Comparison of ENCODE assay signal across 8 mouse cellular contexts in genomic region chr14:45329018-45329588, GRCm38 (mm10). TPM values are rescaled to one million over a fixed set of nuclear protein-coding genes. Genes with fewer than 3 reads are reported as not detected.
DNase-seq lines count a peak whose midpoint lies in the region; ATAC-seq and TF ChIP-seq lines count a peak whose summit lies in the region.

No protein-coding gene starts in this region.

- peaks cover 38% of the 10 kb centered on the region for H3K79me3 ChIP-seq in C2C12 (ENCODE audit: low read depth)

- peaks cover 14% of the 10 kb centered on the region for H3K4me1 ChIP-seq in forebrain, embryonic 10.5 days
- peaks cover 36% of the 10 kb centered on the region for H3K4me1 ChIP-seq in liver, embryonic 13.5 days (replicated peaks)

- no peak for DNase-seq in frontal cortex, adult 2 months (ENCODE audit: extremely low spot score in 1 of 2, low spot score in 1 of 2)
- DNase-seq in forebrain, embryonic 10.5 days (ENCODE audit: extremely low spot score, low spot score): no peak
- peak; percentile 33 for DNase-seq in liver, embryonic 13.5 days
- DNase-seq in urinary bladder, postnatal 14 days (ENCODE audit: low spot score): no peak
- DNase-seq in left cerebral cortex, adult 8-10 months (ENCODE audit: low spot score in 2 of 2): no peak
- DNase-seq in cerebellum, adult 8-10 months: no peak

- peaks cover 29% of the 10 kb centered on the region for H3K36me3 ChIP-seq in C2C12 (ENCODE audit: control insufficient read depth, insufficient read depth)
- H3K36me3 ChIP-seq in forebrain, embryonic 10.5 days (replicated peaks): peaks cover 32% of the 10 kb centered on the region
- peaks cover 29% of the 10 kb centered on the region for H3K36me3 ChIP-seq in liver, embryonic 13.5 days

- peak overlapping the region; percentile 64 for H3K9ac ChIP-seq in liver, embryonic 13.5 days

- peak overlapping the region; percentile 72 for H3K4me2 ChIP-seq in liver, embryonic 13.5 days

- no peaks in the 10 kb centered on the region for H3K9me3 ChIP-seq in forebrain, embryonic 10.5 days
- H3K9me3 ChIP-seq in liver, embryonic 13.5 days (replicated peaks): no peaks in the 10 kb centered on the region

- peak overlapping the region; percentile 97 for H3K27ac ChIP-seq in forebrain, embryonic 10.5 days
- peak overlapping the region; percentile 73 for H3K27ac ChIP-seq in liver, embryonic 13.5 days

- H3K27me3 ChIP-seq in C2C12 (ENCODE audit: control insufficient read depth, insufficient read depth, insufficient read length): no peaks in the 10 kb centered on the region
- no peaks in the 10 kb centered on the region for H3K27me3 ChIP-seq in forebrain, embryonic 10.5 days (ENCODE audit: poor library complexity, severe bottlenecking)
- H3K27me3 ChIP-seq in liver, embryonic 13.5 days: no peaks in the 10 kb centered on the region

- H3K4me3 ChIP-seq in C2C12 (ENCODE audit: insufficient read depth, poor library complexity, severe bottlenecking): peak overlapping the region; percentile 85
- H3K4me3 ChIP-seq in forebrain, embryonic 10.5 days: peak overlapping the region; percentile 94
- peak overlapping the region; percentile 94 for H3K4me3 ChIP-seq in liver, embryonic 13.5 days (replicated peaks)

- ATAC-seq in frontal cortex, adult (ENCODE audit: low TSS enrichment): peak; percentile 5; the same call in 1 of the 2 replicates
- no peak for ATAC-seq in liver, embryonic 13.5 days (ENCODE audit: low read depth)

- WGBS in forebrain, embryonic 10.5 days: 15% methylated on average over 8 of the region's 8 CpGs
- 17% methylated on average over 8 of the region's 8 CpGs for WGBS in liver, embryonic 13.5 days (ENCODE audit: insufficient replicate concordance)

- no peak overlapping the region for H3ac ChIP-seq in C2C12 (ENCODE audit: control insufficient read depth, insufficient read length, low read depth)

- no peak for TF ChIP-seq CTCF in C2C12 (IDR thresholded peaks at IDR 0.05; ENCODE audit: control insufficient read depth, insufficient read depth, insufficient read length)

- peaks cover 46% of the 10 kb centered on the region for H3K79me2 ChIP-seq in C2C12 (ENCODE audit: control insufficient read depth, insufficient read depth)

TF ChIP-seq in C2C12, 6 proteins besides CTCF, POLR2A, EP300 and RAD21:
- no peak for TF ChIP-seq CEBPB (IDR thresholded peaks at IDR 0.05; ENCODE audit: low read depth)
- TF ChIP-seq USF1 (IDR thresholded peaks at IDR 0.05; ENCODE audit: low read depth): no peak
- TF ChIP-seq MYOD1 (IDR thresholded peaks at IDR 0.05; ENCODE audit: control insufficient read depth, insufficient read length, low read depth): no peak
- TF ChIP-seq MYOG (IDR thresholded peaks at IDR 0.05; ENCODE audit: control insufficient read depth, extremely low read depth, insufficient read length): no peak
- no peak for TF ChIP-seq MAX (IDR thresholded peaks at IDR 0.05)
- no peak for TF ChIP-seq FOSL1 (IDR thresholded peaks at IDR 0.05; ENCODE audit: insufficient read depth, low read length, poor library complexity, severe bottlenecking)

RNA-seq across cellular contexts. Expression of gene Psmc6, which starts 0.5 kb away (rescaled TPM):
- 89.6 and 96.8 TPM in 2 replicates for polyA plus RNA-seq in frontal cortex, adult 2 months (2012; rRNA removed)
- polyA plus RNA-seq in C2C12 (2012; fragmentation: generic; extraction: Trizol): 47.5 TPM
- polyA plus RNA-seq in forebrain, embryonic 10.5 days (2016; fragmentation: Nextera tagmentation; extraction: Ambion mirVana): 211 and 220 TPM in 2 replicates
- 112 and 143 TPM in 2 replicates for polyA plus RNA-seq in liver, embryonic 13.5 days (2015; fragmentation: Nextera tagmentation; extraction: Ambion mirVana)
- 100 to 1,000 TPM in 2 of 4 experiments, 10 to 100 TPM in 2; 94.9 to 116 (median 98.8) TPM for total RNA-seq in left cerebral cortex, adult 8-10 months (2022)

RNA-seq across cellular contexts. Expression of gene Ero1l, which starts 10.5 kb away (rescaled TPM):
- 28.8 and 30.0 TPM in 2 replicates for polyA plus RNA-seq in frontal cortex, adult 2 months (2012; rRNA removed)
- polyA plus RNA-seq in C2C12 (2012; fragmentation: generic; extraction: Trizol): 9.0 TPM
- polyA plus RNA-seq in forebrain, embryonic 10.5 days (2016; fragmentation: Nextera tagmentation; extraction: Ambion mirVana): 32.0 and 37.1 TPM in 2 replicates
- 35.0 and 46.9 TPM in 2 replicates for polyA plus RNA-seq in liver, embryonic 13.5 days (2015; fragmentation: Nextera tagmentation; extraction: Ambion mirVana)
- 10 to 100 TPM; 36.7 to 51.6 (median 40.7) TPM for total RNA-seq in left cerebral cortex, adult 8-10 months (2022)

RNA-seq across cellular contexts. Expression of gene Styx, which starts 21.8 kb away (rescaled TPM):
- 15.6 and 17.5 TPM in 2 replicates for polyA plus RNA-seq in frontal cortex, adult 2 months (2012; rRNA removed)
- 6.7 TPM for polyA plus RNA-seq in C2C12 (2012; fragmentation: generic; extraction: Trizol)
- polyA plus RNA-seq in forebrain, embryonic 10.5 days (2016; fragmentation: Nextera tagmentation; extraction: Ambion mirVana): 37.0 and 38.2 TPM in 2 replicates
- 22.9 and 24.7 TPM in 2 replicates for polyA plus RNA-seq in liver, embryonic 13.5 days (2015; fragmentation: Nextera tagmentation; extraction: Ambion mirVana)
- 10 to 100 TPM; 13.7 to 20.5 (median 18.9) TPM for total RNA-seq in left cerebral cortex, adult 8-10 months (2022)
